Mouse (Mus musculus): ENCODE results near the gene Cd38. TPM values are rescaled to one million over a fixed set of nuclear protein-coding genes. Genes with fewer than 3 reads are reported as not detected.

Gene Cd38
- polyA plus RNA-seq, 1 experiment from 2014 or later: 14.5 TPM

- H3K27ac ChIP-seq: no peak overlapping the region
- H3K9ac ChIP-seq: no peak overlapping the region
- H3K4me2 ChIP-seq (replicated peaks): no peak overlapping the region
- ATAC-seq: no peak
- H3K36me3 ChIP-seq: no peaks in the 10 kb centered on the region
- 89% methylated on average over 3 of the region's 3 CpGs for WGBS
- no peak overlapping the region for H3K4me3 ChIP-seq (replicated peaks)
- H3K9me3 ChIP-seq: no peaks in the 10 kb centered on the region
- no peaks in the 10 kb centered on the region for H3K27me3 ChIP-seq (replicated peaks)
- H3K4me1 ChIP-seq (replicated peaks): no peaks in the 10 kb centered on the region
Measured at GRCm38 (mm10) chr5:43961056-43961455, 92.7 kb downstream of the Cd38 start.

Other genes starting within 250 kb of the Cd38 start
- gene Cc2d2a, start 206.2 kb upstream of the Cd38 start, polyA plus RNA-seq (2015; fragmentation: Nextera tagmentation; extraction: Ambion mirVana): 8.9 and 9.8 TPM in 2 replicates
- gene Bst1, start 49.7 kb upstream of the Cd38 start, polyA plus RNA-seq (2015; fragmentation: Nextera tagmentation; extraction: Ambion mirVana): 0.88 and 0.97 TPM in 2 replicates
- 56.5 and 60.8 TPM in 2 replicates for gene Fbxl5, start 46.9 kb upstream of the Cd38 start, polyA plus RNA-seq (2015; fragmentation: Nextera tagmentation; extraction: Ambion mirVana)
- gene Gm7879, start 44.6 kb downstream of the Cd38 start, polyA plus RNA-seq (2015; fragmentation: Nextera tagmentation; extraction: Ambion mirVana): 0.39 and 0.43 TPM in 2 replicates
- gene Fgfbp1, start 113.2 kb downstream of the Cd38 start, polyA plus RNA-seq (2015; fragmentation: Nextera tagmentation; extraction: Ambion mirVana): 82.5 and 96.9 TPM in 2 replicates
- 38.2 and 39.6 TPM in 2 replicates for gene Prom1, start 233.5 kb downstream of the Cd38 start, polyA plus RNA-seq (2015; fragmentation: Nextera tagmentation; extraction: Ambion mirVana)